Mouse (Mus musculus) ES-Bruce4 (cell line): ENCODE results near the gene Myt1. TPM values are rescaled to one million over a fixed set of nuclear protein-coding genes. Genes with fewer than 3 reads are reported as not detected.
A peak's percentile ranks its signal among the peaks of the same experiment; 100 is the strongest.

ENCODE experiments used
- H3K27ac ChIP-seq: 2 replicates; pipeline ENCODE4 v1.5.1; 2012; ENCODE audit warnings: low read length, inconsistent platforms; ENCODE audit not compliant: insufficient read depth
- H3K27me3 ChIP-seq: 2 replicates; pipeline ENCODE4 v1.6.1; 2012; ENCODE audit warnings: mild to moderate bottlenecking, low read length, inconsistent platforms; ENCODE audit not compliant: control insufficient read depth, poor library complexity, insufficient read depth, severe bottlenecking
- H3K36me3 ChIP-seq: 2 replicates; pipeline ENCODE4 v1.6.1; 2012; ENCODE audit warnings: inconsistent platforms, mild to moderate bottlenecking, low read length, moderate library complexity; ENCODE audit not compliant: control insufficient read depth, poor library complexity, insufficient read depth, severe bottlenecking
- H3K4me1 ChIP-seq: one replicate; pipeline ENCODE4 v1.8.1; 2011; ENCODE audit warnings: low read length; ENCODE audit not compliant: control insufficient read depth, insufficient read depth
- H3K4me3 ChIP-seq: 2 replicates; pipeline ENCODE4 v1.5.1; 2011; ENCODE audit warnings: low read depth, mild to moderate bottlenecking, low read length
- H3K9ac ChIP-seq: 2 replicates; pipeline ENCODE4 v1.6.1; 2012; ENCODE audit warnings: low read depth, mild to moderate bottlenecking, inconsistent platforms; ENCODE audit not compliant: poor library complexity, severe bottlenecking
- H3K9me3 ChIP-seq: replicated peaks from 2 replicates; pipeline ENCODE4 v1.6.1; 2012; ENCODE audit warnings: mild to moderate bottlenecking, low read length, inconsistent platforms; ENCODE audit not compliant: control insufficient read depth, poor library complexity, insufficient read depth, severe bottlenecking
- CTCF ChIP-seq: IDR thresholded peaks from one replicate; pipeline ENCODE4 v1.8.1; 2011; ENCODE audit warnings: low read depth, low read length
- EP300 ChIP-seq: IDR thresholded peaks from 2 replicates; pipeline ENCODE4 v1.6.1; 2011; ENCODE audit warnings: low read depth, low read length; ENCODE audit not compliant: insufficient read depth
- POLR2A ChIP-seq: IDR thresholded peaks from one replicate; pipeline ENCODE4 v1.8.1; 2011; ENCODE audit warnings: low read length; ENCODE audit not compliant: insufficient read depth
- polyA plus RNA-seq: library from polyadenylated mRNA; stranded (reverse); fragments of >200 nt; gene quantifications from 2 replicates; pipeline ENCODE4 v1.2.4, GENCODE M21; 2011; ENCODE audit warnings: low read depth; ENCODE audit not compliant: missing spikeins, insufficient read depth, insufficient read length

Myt1 gene
- 0.13 TPM in 1 of 2 replicates, not detected in the other for polyA plus RNA-seq

DNA sequence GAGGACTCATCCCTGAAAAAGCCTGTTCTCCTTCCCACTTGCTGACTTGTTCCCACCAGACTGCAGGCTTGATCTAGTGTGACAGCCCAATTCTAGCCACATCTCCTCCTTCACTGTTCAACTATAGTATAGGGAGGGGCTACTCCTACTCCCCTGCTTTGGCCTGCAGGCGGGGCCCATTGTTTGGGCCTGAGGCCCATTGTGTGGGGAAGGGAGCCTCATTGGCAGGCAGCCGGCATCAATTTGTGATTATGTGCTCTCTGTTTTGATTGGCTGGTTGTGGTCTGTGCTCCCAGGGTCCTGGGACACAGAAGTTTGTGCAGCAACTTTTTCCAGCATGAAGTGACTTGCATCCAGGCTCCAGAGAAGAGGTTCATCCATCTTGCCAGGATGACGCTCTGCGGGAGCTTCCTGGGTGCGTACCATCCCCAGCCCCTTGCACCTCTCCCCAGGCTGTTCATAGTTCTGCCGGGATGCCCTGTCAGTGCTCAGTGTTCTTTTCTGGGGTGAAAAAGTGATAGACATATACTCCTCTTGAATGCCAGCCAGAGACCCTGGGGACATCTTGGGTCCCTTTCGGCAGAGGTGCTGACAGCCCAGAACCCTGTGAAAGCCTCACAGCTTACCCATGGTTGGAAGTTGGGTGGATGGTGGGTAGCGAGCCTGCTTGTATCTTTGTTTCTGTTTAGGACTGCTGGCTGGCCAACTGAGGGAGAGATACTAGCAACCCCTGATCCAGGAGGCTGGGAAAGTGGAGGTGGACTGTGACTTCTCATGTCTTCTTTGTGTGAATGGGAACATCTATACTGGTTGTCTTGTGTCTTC is at the start of gene Myt1:
TSS of gene Myt1 (plus strand) at position 327 of the 825 bp plus-strand sequence.
- TF ChIP-seq EP300 (no peak), POLR2A (no peak), CTCF (no peak)
- no peaks in the 10 kb centered on the region for H3K36me3 ChIP-seq
- peaks cover 4% of the 10 kb centered on the region for H3K4me1 ChIP-seq
- no peak within 1 kb of the TSS for H3K9ac ChIP-seq
- H3K4me3 ChIP-seq = no peak within 1 kb of the TSS
- no peak within 1 kb of the TSS for H3K27ac ChIP-seq
- H3K27me3 ChIP-seq = no peaks in the 10 kb centered on the region
- no peaks in the 10 kb centered on the region for H3K9me3 ChIP-seq

DNA sequence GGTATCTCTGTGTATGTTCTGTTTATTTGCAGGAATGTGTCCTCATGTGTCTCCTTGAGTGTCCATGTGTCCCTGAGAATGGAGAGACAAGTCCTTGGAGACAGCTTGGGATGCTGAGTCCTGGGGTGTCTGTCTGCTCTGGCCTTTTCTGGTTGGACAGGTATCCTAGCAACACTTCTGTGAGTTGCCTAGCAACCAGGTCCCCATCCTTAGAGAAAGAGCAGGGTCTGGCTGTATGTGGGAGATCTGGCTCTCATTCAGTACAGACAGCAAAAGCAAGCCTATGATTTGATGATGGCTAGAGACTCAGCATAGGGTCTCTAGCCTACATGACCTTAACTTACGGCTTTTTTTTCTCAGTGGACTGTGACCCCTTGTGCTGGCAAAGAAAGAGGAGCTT is 49.4 kb upstream of the Myt1 start:
- Histone ChIP-seq H3K27ac (no peak overlapping the region), H3K9ac (no peak overlapping the region), H3K27me3 (no peaks in the 10 kb centered on the region), H3K9me3 (no peaks in the 10 kb centered on the region), H3K36me3 (no peaks in the 10 kb centered on the region), H3K4me1 (no peaks in the 10 kb centered on the region), H3K4me3 (no peak overlapping the region)
- TF ChIP-seq POLR2A (no peak), EP300 (no peak), CTCF (no peak)

DNA sequence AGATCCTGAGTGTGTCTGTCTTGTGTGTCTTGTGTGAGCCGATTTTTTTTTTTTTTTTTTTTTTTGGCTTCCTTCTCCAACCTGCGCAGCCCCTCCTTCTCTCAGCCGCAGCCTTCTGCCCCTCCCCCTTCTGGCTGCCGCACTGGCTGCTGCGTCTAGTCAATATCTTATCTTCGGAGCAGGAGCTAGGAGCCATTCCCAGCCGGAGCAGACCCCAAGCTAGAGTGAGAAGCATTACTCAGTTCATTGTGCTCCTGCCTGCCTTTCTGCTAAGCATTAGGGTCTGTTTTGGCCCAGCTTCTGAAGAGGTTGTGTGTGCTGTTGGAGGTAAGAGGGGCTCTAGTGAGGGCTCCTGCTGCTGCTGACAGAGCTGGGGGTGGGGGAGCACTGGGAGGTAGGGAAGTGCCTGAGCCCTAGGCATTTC is 48.2 kb upstream of the Myt1 start, which contains the start of gene Oprl1:
TSS of gene Oprl1 (plus strand) at position 114 of the 424 bp plus-strand sequence.
- Histone ChIP-seq H3K27me3 (no peaks in the 10 kb centered on the region), H3K4me3 (peak within 1 kb of the TSS; percentile 58), H3K4me1 (no peaks in the 10 kb centered on the region), H3K36me3 (no peaks in the 10 kb centered on the region), H3K9me3 (no peaks in the 10 kb centered on the region), H3K27ac (no peak within 1 kb of the TSS), H3K9ac (no peak within 1 kb of the TSS)
- no peak for TF ChIP-seq CTCF
- TF ChIP-seq POLR2A = no peak
- TF ChIP-seq EP300 = no peak

DNA sequence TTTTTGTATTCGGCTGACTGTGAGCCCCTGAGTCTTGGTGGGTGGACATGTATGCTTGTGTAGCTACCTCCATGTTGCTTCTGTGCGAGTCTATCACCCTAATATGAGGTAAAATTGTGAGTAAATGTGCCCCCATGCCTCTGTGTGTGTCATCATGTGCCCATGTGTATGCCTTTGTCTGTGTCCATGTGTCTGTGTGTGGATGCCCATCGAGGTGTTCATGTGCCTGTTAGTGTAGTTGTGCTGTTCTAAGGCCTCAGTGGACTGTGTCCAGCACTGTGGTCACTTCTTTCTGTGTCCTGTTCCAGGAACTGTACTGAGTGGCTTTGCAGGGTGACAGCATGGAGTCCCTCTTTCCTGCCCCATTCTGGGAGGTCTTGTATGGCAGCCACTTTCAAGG is 47.8 kb upstream of the Myt1 start:
- Histone ChIP-seq H3K9ac (no peak overlapping the region), H3K4me3 (no peak overlapping the region), H3K9me3 (no peaks in the 10 kb centered on the region), H3K27ac (no peak overlapping the region), H3K27me3 (no peaks in the 10 kb centered on the region), H3K4me1 (no peaks in the 10 kb centered on the region), H3K36me3 (no peaks in the 10 kb centered on the region)
- TF ChIP-seq EP300 (no peak), POLR2A (no peak), CTCF (no peak)

DNA sequence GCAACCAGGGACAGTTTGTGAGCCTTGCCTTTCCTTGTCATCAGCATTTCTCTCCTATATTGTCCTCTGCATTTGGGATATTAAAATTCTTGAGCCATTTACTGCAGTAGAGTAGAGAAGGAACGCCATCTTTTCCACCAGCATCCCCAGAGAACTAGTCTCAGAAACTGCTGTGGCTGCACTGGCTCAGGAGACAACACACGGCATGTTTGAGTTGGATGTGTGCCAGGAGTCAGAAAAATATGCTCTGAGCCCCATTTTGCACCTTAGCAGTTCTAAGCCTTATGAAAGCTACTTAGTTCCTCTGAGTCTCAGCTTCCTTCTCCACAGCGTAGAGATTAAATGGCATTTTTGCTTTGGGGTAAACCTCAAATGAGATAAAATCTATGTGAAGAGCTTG is 46.1 kb upstream of the Myt1 start:
- H3K36me3 ChIP-seq = no peaks in the 10 kb centered on the region
- H3K9ac ChIP-seq = no peak overlapping the region
- H3K27ac ChIP-seq = no peak overlapping the region
- no peaks in the 10 kb centered on the region for H3K27me3 ChIP-seq
- TF ChIP-seq EP300 (no peak), POLR2A (no peak), CTCF (no peak)
- no peak overlapping the region for H3K4me3 ChIP-seq
- no peaks in the 10 kb centered on the region for H3K4me1 ChIP-seq
- H3K9me3 ChIP-seq = no peaks in the 10 kb centered on the region

DNA sequence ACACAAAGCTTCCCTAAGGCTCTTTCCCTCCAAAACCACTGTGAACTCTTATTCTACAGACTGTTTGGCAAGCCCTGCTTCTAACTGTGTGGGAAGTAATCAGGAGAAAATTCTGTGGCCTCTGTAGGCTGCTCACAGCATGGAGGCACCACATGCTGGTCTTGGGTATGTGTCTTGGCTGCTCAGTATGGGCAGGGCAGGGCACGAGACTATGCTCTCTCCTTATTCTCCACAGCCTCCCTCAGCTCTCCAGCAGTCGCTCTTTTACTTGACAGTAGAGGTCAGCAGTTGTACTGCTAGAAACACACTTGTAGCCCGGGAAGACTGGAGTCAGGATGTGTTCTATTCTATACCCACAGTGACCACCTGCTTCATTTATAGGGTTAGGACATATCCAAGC is 43.1 kb upstream of the Myt1 start:
- Histone ChIP-seq H3K27me3 (no peaks in the 10 kb centered on the region), H3K36me3 (no peaks in the 10 kb centered on the region), H3K27ac (no peak overlapping the region), H3K4me3 (no peak overlapping the region), H3K4me1 (no peaks in the 10 kb centered on the region), H3K9ac (no peak overlapping the region), H3K9me3 (no peaks in the 10 kb centered on the region)
- TF ChIP-seq EP300 (no peak), POLR2A (no peak), CTCF (no peak)
